Mouse (Mus musculus) right cerebral cortex, postnatal 14 days (tissue): ENCODE results near the gene Timm13.

Experiments
- DNase-seq: peaks from one replicate; pipeline ENCODE4 v3.0.0; 2022

The Timm13 gene

GRCm38 (mm10) chr10:80904004-80904693, 3.4 kb upstream of the Timm13 start:
- DNase-seq = no peak

DNA sequence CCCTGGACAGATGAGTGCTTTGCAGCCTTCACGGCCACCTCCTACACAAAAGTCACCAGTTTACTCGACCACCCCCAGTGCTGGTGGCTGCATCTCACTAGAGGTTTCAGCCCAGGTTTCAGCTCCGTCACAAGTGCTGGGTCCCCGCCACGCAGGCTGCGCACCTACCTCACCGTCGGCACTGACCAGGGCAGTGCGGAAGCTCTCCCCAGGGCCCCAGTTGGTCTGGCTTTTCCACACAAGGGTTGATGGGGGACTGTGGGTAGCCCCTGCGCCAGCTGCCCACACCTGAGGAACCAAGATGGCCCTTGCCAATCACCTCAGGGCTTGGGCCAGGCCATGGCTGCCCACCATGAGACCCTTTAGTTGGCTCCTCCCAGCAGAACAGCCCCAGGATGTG, 2.5 kb upstream of the Timm13 start:
- no peak for DNase-seq

- DNase-seq = no peak
These were observed 1.6 kb upstream of the Timm13 start for GRCm38 (mm10) chr10:80902273-80902940.

GRCm38 (mm10) chr10:80901409-80902272, 872 bp upstream of the Timm13 start:
- no peak for DNase-seq

DNA sequence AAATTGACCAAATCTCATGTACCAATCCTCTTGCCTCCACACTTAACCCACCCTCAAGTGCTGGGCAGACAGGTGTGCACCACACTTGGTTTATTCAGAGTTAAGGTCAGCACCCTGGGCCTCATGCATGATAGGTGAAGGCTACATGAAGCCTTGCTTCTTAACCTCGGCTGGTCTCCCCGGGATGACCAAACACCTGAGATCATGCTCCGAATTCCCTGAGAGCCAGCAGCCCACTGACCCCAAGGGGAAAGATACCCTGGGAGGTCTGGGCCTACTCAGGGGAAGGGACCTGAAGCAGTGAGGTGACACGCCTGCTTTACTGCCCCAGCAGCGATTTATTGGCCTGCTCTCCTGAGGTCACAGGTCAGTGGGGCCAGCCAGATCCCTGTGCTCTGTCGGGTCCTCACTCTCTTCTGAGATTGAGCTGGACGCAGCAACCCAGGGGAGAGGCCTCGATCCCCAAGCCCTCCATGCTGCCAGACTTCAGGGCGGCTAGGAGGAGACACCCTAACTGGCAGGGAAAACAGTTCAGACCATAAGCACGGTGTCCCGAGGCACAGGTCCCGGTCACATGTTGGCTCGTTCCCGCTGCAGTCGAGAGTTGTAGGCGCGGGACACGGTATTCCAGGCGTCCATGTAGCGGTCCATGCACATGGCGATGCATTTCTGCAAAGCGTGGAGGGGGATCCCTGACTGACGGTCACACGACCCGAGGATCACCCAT, 1.0 kb downstream of the Timm13 start:
- DNase-seq = no peak

- DNase-seq = no peak
These were observed 1.7 kb downstream of the Timm13 start for GRCm38 (mm10) chr10:80899074-80899473.

- peak; percentile 68 for DNase-seq
These were observed 2.8 kb downstream of the Timm13 start for GRCm38 (mm10) chr10:80897861-80898510.

- no peak for DNase-seq
These were observed 3.9 kb downstream of the Timm13 start for GRCm38 (mm10) chr10:80896581-80897485.

DNA sequence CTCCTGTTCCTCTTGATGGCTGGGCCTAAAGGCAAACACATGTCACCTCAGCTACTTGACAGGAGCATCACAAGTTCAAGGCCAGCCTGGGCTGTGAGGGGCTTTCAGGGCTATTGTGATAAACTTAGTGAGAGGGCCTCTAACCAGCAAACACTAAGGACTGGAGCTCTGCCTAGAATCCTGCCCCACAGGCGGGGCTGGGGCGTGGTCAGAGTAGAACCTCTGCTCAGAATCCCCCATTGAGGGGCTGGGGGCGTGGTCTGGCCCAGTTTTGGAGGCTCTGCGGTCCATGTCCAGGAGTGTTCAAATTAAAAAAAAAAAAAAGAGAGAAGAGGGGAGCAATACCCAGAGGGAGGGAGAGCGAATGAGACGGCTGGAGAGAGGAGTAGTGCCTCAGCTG, 5.1 kb downstream of the Timm13 start:
- no peak for DNase-seq

GRCm38 (mm10) chr10:80895100-80895499, 5.7 kb downstream of the Timm13 start:
- no peak for DNase-seq

- no peak for DNase-seq
These were observed 13.6 kb downstream of the Timm13 start for GRCm38 (mm10) chr10:80887181-80887580.

DNA sequence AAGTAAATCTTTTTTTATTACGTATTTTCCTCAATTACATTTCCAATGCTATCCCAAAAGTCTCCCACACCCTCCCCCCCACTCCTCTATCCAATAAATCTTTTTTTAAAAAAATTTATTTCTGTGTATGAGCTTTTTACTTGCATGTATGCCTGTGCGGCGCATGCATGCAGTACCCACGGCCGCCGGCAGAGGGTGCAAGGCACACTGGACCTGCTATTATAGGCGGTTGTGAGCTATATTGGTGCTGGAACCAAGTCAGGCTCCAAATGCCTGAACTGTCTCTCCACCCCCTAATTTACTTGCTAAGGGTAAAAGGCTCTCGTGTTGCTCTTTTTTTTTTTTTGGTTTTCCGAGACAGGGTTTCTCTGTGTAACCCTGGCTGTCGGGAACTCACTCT, 19.5 kb downstream of the Timm13 start:
- peak; percentile 74 for DNase-seq

- DNase-seq = no peak
These were observed 19.9 kb downstream of the Timm13 start for GRCm38 (mm10) chr10:80880901-80881300.

DNA sequence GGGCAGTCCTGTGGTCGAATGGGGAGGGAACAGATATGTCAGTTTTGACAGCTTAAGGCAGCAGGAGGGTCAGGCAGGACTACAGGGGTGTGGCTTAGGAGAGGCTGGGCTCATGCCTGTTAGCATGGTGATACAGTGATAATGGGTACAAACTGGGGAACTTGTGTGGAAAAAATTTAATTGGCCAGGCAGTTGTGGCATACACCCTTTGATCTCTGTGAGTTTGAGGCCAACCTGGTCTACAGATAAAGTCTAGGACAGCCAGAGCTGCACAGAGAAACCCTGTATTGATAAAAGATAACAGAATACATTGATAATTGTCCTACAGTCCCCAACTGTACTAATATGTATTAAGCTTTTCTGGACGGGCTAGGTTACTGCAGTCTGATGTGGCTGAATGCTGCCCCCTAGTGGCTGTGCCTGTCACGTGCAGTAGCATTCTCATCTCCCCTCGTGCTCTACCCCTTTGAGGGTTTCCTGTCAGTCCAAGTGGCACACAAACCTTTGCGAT, 20.6 kb downstream of the Timm13 start:
- peak; percentile 67 for DNase-seq

GRCm38 (mm10) chr10:80876594-80876993, 24.2 kb downstream of the Timm13 start:
- DNase-seq = no peak

- DNase-seq = peak; percentile 53
These were observed 24.7 kb downstream of the Timm13 start for GRCm38 (mm10) chr10:80876028-80876427.

- DNase-seq = no peak
These were observed 26.7 kb downstream of the Timm13 start for GRCm38 (mm10) chr10:80874035-80874434.

DNA sequence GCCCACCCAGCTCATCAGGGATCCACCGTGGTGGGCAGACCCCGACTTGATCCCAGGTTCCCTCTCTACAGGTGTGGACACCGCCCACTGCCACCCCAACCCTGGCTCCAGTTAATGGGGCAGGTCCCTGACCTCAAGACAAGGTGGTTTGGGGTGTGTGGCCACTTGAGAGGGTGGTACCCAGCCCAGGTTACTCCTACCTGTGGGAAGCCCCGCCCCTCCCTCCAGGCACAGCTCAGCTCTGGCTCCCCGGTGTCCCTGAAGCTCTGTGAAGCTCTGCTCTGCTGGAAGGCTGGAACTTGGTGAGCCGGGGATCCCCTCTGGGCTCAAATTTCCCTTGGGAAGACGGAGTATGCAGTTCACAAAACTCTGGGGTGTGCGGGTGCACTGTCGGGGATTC, 29.2 kb downstream of the Timm13 start, which contains the start of gene Tmprss9:
Gene Tmprss9, plus strand, starts transcription at position 268 of the 400 bp plus-strand sequence.
- no peak for DNase-seq

DNA sequence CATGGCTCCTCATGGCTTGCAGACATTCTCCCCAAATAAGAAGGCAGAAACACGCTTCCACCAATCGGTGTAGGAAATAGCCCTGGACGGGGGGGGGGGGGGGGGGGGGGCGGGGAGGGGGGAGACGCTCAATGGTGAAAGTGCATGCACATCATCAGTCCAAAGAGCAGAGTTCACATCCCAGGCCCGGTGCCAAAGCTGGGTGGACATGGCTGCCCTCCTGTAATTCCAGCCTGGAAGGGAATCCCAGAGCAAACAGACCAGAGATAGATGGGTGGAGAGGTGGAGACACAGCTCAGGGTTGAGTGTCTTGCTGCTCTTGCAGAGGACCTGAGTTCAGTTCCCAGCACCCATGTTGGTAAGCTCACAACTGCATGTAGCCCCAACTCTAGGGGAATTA, 29.8 kb downstream of the Timm13 start:
- no peak for DNase-seq

- DNase-seq = no peak
These were observed 36.3 kb downstream of the Timm13 start for GRCm38 (mm10) chr10:80864446-80864845.

GRCm38 (mm10) chr10:80862305-80862704, 38.5 kb downstream of the Timm13 start:
- DNase-seq = no peak
